Mouse (Mus musculus) heart, postnatal 0 days (tissue): ENCODE data around the gene Taf10.

ENCODE experiments used
- CTCF ChIP-seq: IDR thresholded peaks from 2 replicates; pipeline ENCODE4 v1.5.1; 2016; ENCODE audit warnings: antibody characterized with exemption, control low read depth, low read depth
- EP300 ChIP-seq: IDR thresholded peaks from 2 replicates; pipeline ENCODE4 v1.6.1; 2016; ENCODE audit warnings: antibody characterized with exemption, low read depth

GRCm38 (mm10) chr7:105726144-105726979 is 17.8 kb downstream of the Taf10 start:
- no peak for TF ChIP-seq EP300
- peak; percentile 94 for TF ChIP-seq CTCF
